Mouse (Mus musculus) embryo, embryonic 9.5 days (tissue): ENCODE data around the gene Gm28043.
A peak's percentile ranks its signal among the peaks of the same experiment; 100 is the strongest.

Experiments
- DNase-seq: peaks from one replicate; pipeline ENCODE4 v3.0.0-alpha.2; 2017; ENCODE audit errors: extremely low spot score

The Gm28043 gene

DNA sequence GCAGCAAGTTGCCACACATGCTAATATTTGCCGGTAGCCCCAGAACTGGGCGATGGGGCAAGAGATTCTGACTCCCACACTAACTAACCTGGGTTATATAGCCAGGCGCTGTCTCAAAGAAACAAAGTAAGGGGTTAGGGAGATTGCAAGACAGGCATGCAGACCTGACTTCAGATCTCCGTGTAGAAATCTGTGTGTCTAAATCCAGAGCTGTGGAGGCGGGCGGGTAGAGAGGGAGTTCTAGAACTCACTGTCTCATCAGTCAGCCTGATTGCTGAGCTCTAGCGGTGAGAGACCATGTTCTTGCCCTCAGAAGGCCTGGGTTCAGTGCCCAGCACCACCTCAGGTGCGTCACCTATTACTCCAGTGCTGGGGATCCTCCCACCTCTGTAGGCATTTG lies 8.8 kb downstream of the Gm28043 start:
- DNase-seq, result no peak

DNA sequence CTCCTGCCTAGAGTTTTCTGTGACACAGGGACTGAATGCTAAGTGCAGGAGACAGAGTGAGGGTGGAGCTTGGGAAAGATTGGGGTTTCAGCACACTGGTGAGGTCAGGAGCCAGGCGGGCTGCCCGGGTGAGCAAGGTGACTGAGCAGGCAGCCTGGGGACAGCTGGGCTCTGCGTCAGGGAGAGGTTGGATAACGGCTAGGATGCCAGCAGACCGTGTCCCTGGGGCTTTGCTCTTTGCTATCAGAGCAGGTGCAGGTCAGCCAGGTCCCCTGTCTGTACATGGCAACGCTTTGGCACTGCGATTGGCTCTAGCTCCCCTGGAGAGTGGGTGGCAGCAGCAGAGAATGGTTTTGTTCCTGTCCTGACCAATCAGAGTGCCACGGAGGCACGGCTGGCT lies 12.6 kb downstream of the Gm28043 start:
- DNase-seq, result no peak

DNA sequence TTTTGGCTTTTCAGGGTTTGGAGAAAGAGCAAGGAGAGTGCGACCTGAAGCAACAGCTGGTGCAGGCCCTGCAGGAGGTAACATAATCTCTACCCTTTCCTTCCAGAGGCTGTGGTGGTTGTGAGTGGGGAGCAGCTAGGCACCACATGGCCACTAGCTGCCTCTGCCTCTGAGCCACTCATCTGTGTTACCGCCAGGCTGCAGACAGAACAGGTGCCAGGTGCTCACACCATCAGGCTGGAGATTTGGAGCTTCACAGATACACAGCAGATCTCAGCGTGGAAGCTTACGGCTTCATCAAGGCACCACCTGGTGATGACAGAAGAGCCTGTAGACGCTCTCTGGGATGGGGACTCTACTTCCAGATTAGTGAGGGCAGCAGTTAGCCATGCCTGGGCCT lies 14.3 kb downstream of the Gm28043 start:
- no peak for DNase-seq

DNA sequence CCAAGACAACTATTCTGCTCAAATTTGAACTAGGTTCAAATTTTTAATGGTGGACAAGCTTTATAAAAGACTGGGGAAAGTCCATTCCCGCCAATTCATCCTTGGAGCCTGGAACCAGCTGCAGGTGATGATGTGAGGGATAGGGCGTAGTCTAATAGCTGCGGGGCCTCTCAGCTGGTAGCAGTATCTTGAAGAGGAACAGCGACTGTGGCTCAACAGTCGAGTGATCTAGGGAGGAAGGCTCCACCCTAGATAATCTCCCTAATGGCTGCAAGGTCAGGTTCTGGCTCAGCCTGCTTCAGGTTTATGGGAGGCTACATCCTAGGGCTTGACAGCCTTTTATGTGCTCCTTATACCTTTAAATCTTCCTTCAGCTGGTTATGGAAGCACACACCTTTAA lies 14.9 kb downstream of the Gm28043 start:
- DNase-seq, result no peak

DNA sequence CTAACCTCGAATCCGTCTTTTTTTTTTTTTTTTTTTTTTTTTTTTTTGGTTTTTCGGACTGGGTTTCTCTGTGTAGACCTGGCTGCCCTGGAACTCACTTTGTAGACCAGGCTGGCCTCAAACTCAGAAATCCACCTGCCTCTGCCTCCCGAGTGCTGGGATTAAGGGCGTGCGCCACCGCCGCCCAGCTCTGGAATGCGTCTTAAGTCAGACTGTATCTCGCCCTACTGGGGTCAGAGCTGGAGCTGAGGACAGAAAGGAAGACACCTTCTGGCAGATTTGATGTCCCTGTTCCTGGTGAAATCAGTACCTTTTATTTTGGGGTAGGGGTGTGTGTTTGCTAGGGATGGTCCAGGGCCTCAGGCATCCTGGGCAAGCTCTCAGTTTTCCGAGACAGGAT lies 17.6 kb downstream of the Gm28043 start:
- DNase-seq, result no peak

DNA sequence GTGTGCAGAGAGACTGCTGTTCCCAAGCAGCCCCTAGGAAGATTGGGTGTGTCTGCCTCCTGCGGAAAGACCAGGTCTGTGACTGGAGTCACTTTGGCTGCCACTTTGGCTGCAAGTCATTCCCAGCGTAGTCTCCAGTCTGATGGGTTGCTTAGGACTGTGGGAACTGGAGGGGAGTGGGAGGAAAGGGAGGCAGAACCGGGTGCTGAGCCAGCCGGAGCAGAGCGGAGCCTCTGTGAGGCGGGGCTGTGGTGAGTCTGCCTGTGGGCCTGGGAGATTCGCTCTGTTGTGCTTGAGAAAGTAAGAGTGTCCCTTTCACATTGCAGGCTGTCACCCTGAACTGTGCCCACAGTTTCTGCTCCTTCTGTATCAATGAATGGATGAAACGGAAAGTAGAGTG lies 20.8 kb downstream of the Gm28043 start:
- no peak for DNase-seq

DNA sequence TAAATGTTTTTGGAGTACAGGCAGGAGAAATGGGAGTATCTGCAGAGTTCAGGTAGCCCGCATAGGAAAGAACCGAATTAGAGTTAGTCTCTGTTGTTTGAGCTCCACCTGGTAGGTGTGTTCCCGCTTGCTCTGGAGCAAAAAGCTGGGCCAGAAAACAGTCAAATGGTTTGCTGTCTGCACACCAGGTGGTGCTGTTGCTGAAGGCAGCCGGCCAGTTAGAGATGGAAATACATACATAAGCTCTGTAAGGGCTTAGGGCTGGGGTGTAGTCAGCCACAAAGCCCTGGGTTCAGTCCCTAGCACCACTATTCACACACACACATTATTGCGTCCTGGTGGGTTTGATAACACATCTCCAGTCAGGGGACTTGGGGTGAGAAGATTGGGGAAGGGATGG lies 21.4 kb downstream of the Gm28043 start:
- DNase-seq, result no peak

DNA sequence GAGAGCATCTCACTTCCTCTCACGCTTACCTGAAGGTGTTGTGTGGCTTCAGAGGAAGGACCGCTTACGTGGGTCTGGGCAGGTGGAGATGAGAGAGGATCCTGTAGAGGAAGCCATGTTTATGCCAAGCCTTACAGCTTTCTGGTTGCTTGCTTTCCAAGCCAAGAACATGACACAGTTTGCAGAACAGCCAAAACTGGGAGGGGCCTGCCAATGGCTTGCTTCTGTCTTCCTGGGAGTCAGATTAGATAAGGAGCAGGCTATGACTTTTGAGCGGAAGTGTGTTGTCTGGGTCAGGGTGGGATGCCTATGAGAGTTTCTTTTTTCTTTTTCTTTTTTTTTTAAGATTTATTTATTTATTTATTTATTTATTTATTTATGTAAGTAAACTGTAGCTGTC lies 22.7 kb downstream of the Gm28043 start:
- DNase-seq, result no peak

DNA sequence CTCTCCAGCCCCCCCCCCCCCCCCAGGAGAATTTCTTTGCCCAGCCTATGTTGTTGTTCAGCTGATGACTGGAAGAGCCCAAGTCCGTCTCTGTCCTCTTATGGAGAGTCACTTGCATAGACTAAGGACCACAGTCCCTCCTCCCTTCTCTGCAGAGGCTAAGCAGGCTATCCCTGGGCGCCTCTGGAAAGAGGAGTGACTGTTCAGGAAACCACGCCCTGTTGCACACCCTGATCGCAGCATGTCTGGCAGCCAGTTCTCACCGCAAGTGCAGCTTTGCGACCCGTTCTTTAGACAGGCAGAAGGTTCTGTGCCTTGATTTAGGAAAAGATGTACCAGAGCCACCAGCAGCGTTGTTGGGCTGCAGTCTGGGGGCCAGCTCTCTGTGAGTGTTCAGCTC lies 23.2 kb downstream of the Gm28043 start:
- no peak for DNase-seq

DNA sequence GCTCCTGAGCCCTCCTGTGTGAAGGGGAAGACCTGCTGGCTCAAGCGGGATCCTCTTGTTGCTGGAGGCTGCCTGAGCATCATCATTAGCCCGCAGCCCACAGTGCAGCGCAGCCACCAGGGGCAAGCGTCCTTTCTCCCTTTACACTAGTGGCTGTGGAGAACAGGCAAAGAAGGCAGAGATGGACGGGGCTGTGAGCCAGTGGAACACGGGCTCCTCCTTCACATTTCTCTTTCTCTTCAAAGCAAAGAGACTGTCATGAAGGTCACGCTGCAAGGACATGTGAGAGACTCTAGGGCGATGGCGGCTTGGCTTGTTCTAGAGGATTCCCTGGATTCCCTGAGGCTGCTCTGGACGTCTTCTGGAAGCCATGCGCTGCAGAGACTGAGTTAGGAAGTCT lies 26.3 kb downstream of the Gm28043 start:
- no peak for DNase-seq

DNA sequence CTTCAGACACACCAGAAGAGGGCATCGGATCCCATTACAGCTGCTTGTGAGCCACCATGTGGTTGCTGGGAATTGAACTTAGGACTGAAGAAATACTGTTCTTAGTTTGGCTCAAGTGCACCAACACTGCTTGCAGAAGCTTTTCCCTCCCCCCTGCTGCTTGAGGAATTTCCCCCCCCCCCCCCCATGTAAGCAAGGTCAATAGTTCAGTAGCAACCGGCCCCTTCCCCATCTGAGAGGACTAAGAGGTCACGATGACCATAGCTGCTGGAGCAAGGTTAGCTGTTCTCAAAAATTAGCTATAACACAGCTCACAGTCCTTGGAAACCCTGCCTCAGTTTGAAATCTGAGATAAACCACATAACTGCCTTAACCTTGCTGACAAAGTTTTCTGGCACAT lies 27.5 kb downstream of the Gm28043 start:
- no peak for DNase-seq

DNA sequence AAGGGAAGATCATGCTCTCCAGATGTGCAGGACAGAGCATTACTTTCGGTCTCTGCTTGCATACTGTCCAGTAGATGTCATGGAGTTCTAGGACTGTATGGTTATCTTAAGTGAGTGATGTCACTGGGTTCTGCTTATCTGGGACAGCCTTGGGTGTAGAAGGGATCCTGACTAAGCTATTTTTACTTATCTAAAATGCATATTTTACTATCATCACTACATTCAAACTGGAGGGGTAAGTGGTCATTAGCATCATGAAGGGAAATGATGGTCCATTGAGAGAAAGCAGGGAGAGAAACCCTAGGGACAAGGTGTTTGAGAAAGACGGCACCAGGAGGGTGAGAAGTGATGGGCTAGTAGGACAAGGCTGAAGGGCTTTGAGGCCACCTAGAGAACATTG lies 43.6 kb downstream of the Gm28043 start:
- no peak for DNase-seq

DNA sequence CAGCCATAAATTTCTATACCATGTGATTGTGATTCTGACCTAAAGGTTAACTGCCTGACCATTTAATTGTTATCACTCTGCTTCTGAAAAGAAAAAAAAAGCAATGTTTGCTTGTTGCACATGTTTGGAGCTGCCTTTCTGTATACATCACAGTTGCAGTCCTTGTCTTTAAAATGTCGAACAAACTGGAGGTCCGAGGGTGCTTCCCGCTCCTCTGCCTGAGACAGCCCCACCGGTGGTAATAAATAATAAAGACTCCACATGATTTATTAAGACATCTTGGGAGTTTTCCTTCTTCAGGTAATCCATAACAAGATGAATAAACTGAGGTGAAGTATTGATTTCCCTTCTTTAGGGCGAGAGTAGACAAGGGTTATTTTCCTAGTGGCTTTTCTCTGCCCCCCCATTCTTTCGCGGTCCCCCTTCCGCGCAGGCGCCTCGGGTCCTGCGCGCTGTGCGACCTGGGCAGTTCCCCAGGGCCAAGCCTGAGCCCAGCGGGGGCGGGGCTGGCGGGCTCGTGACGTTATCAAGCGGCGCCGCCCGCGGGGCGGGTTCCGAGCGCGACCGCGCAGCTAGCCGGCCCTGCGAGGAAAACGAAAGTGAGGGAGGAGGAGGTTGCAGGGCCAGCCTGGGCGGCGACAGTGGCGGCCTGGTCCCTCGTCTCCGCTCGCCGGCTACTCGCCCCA lies 45.5 kb downstream of the Gm28043 start, which contains the start of gene Cmtr1:
TSS of gene Cmtr1 (plus strand) at position 520 of the 686 bp plus-strand sequence.
- peak; percentile 97 for DNase-seq

DNA sequence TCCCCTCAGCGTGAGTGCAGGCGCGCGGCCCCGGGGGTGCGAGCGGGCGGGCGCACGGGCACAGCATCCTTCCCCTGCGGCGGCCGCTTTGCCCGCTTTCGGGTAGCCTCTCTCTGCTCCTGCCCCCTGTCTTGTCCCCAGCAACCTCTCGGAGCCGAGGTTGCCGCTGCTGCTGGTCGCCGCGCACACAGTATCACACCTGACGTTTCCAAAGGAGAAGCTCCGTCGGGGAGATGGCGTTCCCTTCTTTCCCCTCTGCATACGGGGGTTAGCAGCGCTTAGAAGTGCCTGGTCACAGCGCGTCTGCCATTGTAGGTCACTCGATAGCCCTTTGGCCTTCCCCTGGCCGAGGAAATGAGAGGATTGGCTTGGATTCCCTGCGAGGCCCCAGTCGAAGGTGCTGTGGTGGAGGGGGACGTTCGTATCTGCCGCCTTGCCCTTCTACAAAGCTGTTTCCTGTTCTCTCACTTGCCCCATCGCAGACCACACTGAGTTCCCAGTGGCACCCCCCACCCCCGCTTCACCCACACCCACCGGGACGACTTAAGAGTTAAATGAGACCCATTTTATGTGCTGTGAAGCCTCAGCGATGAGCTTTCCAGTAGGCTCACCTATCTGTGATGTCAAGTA lies 46.2 kb downstream of the Gm28043 start:
- DNase-seq, result no peak

DNA sequence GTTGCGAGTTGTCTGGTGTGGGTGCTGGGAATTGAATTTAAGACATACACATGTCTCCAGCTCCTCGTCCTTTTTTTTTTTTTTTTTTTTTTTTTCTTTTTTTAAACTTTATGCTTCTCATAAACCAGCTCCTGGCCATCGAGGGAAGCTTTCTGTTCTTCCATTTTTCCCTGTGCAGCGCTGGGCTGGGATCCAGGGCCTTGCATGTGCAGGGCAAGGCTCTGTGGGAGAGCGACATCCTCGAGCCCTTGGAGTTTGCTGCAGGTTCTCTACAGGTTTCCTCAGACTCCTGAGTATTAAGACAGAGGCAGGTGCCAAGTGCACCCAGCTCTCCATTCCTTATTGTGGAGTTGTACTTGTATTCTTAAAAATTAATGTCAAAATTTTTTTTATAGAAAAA lies 47.5 kb downstream of the Gm28043 start:
- no peak for DNase-seq

DNA sequence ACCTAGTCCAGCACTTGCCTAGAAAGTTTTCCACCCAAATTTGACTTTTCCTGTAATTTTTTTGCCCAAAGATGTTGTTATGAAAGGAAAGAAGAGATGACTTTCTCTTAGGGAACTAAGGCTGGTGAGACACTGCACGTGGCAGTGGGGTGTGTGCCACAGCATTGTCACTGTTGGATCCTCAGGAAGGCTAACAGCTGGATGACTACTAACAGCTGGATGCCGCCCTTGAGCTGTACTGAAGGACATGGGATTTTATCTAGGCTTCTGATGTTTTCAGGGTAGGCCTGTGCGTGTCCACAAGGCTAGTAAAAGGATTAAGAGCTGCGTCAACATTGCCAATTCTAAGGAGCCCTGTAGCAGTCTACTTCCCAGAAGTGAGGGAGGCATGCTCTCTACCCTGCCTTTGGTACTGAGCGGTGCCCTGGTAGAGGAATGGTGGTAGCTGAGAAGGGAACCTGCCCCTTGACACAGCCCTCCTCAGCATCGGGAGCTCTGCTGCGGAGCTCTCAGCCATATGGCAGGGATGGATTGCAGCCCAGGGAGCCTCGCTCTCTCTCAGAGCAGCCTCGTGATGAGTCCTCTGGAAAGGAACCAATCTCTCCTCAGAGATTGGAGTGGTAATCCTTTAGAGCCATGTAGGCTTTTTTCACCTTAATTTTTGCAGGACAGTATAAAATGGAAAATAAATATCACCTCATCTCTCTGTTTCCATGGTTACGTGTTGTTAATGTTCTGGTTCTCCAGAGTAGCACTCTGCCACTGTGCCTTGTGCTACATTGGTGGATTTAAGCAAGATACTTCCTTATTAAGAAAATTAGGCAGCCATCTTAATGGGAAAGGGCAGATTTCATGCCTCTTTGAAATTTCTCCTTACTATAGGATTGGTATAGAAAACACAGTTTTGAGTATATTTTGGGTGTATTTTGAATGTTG lies 53.6 kb downstream of the Gm28043 start:
- DNase-seq, result no peak

DNA sequence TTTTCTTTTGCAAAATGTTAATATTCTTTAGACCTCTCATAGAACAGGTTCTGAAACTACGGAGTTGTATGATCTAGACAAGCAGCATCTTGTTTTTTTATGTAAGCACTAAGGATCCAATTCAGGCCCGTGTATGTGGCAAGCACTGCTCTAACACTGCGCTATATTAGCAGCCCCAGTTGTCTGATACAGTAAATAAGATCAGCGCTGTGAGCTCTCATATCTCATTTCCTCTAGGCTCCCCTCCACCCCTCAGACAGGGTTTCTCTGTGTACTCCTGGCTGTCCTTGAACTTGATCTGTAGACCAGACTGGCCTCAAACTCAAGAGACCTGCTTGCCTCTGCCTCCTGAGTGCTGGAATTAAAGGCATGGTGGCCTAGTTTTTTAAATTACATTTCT lies 54.4 kb downstream of the Gm28043 start:
- no peak for DNase-seq

DNA sequence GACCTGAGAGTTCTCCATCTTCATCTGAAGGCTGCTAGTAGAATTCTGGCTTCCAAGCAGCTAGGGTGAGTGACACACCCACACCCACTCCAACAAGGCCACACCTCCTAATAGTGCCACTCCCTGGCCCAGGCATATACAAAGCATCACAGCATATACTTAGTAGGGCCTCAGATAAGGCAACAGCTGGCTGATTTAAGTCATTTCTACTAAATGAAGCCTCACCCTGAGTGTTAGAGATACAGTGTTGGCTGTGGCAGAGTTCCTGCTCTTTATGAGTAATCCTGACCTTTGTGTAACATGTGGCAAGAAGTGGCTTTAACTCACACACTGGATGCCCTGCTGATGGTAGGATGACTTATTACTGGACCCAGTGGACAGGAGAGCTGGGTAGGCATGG lies 55.3 kb downstream of the Gm28043 start:
- no peak for DNase-seq

DNA sequence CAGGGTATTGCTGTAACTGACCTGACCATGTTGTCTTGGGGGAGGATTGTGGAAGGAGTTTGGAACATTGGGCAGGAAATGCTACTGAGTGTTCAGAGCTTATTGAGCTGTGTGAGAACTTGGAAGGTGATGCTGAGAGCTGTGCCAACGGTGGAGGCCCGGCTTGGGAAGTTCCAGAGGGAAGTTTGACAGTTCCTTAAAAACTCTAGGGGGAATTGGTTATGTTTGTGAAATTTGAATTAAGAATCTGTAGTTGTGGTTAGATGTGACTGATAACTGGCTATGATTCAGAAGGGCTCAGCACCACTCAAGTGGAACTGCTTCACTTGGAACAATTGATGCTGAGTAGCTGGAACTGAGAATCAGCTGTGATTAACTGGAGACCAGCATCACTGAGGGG lies 56.3 kb downstream of the Gm28043 start:
- no peak for DNase-seq

DNA sequence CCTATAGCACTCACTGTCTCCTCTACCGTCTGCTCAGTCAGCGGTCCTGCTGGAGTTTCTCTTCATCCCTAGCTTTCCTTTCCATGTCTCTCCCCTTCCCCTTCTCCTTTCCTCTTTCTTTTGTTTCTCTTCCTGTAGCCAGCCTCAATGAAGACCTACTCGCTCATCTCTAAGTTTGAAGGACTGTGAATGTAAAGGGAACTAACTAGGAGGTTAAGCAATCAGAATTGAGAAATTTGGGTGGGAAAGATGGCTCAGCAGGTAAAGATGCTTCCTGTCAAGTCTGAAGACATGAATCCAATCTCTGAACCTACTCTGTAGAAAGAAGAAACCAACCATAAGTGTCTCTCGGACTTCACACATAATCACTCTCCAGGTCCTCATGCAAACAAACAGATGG lies 58.6 kb downstream of the Gm28043 start:
- no peak for DNase-seq

DNA sequence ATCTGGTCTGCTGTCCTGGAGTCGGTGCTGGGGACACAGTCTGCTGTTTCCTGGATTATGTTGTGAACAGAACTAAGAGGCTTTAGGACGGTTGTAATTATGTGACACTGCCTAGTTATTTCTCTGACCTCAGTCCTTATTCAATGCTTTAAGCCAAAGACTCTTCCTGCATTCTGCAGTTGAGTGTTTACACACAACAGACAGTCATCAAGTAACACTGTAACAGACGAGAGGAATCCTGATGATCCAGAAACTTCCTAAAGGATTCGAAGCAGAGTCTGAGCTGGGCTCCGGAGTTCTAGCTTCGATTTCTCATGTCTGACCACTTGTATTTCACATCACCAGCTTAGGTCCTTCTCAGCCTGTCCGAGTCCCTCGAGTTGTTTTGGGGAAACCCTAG lies 63.9 kb downstream of the Gm28043 start:
- DNase-seq, result no peak

DNA sequence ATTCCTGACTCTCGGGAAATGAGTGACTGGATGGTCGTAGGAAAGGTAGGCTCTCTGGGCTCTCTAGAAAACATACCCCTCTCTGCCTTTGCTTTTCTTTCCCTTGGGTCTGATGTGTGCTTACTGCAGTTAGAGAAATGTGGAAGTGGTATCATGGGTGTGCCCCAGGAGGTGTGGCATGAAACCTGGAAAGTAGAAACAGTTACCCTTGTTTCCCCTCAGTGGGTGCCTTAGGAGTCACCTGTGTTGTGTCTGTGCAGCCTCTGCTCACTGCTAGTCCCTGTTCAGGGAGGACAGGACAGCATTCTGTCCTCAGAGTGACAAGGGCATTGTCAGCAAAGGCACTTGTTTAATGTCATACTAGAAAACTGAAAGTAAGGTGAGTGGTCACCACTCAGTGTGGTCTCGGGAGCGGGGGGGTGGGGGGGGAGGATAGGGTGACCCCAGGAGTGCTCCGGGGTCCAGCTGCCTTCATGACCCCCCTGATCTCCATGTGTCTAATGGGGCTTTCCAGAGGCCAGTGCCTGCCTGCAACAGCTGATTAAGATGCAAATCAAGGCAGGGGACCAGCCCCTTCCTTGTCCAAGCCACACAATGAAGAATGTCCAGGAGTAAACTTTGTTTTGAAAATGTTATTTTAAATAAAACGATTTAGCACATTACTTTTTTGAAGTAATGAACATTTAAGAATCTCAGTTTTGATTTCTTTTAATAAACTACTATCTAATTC lies 64.5 kb downstream of the Gm28043 start:
- DNase-seq, result no peak
